In genomic region chr5:31199321-31199892, GRCm38 (mm10) we compare ENCODE assay signal across 20 mouse cellular contexts. TPM values are rescaled to one million over a fixed set of nuclear protein-coding genes. Genes with fewer than 3 reads are reported as not detected.
A peak's percentile ranks its signal among the peaks of the same experiment; 100 is the strongest.
DNase-seq lines count a peak whose midpoint lies in the region; ATAC-seq and TF ChIP-seq lines count a peak whose summit lies in the region.
"Had no signal": no experiment of that assay in that cellular context is flagged by ENCODE, and none has a peak within 500 bp of the region (broad histone marks: within the 10 kb centered on the region; RNA-seq: fewer than 3 reads in every experiment).

No protein-coding gene starts in this region.

- no peak for ATAC-seq in hindbrain, postnatal 0 days
- ATAC-seq in G1E (ENCODE audit: extremely low read depth, insufficient number of reproducible peaks, low FRiP score, poor library complexity, severe bottlenecking) = no peak
- no peak for ATAC-seq in inflammation-experienced regulatory T-cells, adult 6 months
- ATAC-seq: CD4-positive, CD25-positive, alpha-beta regulatory T cell, adult 4 months; forebrain, embryonic 15.5 days; midbrain, embryonic 13.5 days had no signal

- no peak for TF ChIP-seq CTCF in hindbrain, postnatal 0 days (IDR thresholded peaks at IDR 0.05; ENCODE audit: low read depth)
- TF ChIP-seq CTCF in layer of hippocampus, adult 2 months (conservative IDR thresholded peaks at IDR 0.05) = no peak
- no peak for TF ChIP-seq CTCF in G1E (IDR thresholded peaks at IDR 0.05; ENCODE audit: low read depth, low read length)

- H3K4me3 ChIP-seq in hindbrain, embryonic 10.5 days = 0 out of 2 replicates have a peak overlapping the region, but pooled peaks have one; percentile 83
- H3K4me3 ChIP-seq in hindbrain, postnatal 0 days (ENCODE audit: low read length) = no peak overlapping the region
- no peak overlapping the region for H3K4me3 ChIP-seq in layer of hippocampus, adult 2 months
- peak overlapping the region; percentile 65; the same call in 1 of the 2 replicates for H3K4me3 ChIP-seq in G1E (ENCODE audit: low read depth, low read length)
- H3K4me3 ChIP-seq: gastrocnemius, adult 2 months; heart, adult 2 months; limb, embryonic 15.5 days had no signal

- H3K4me2 ChIP-seq in hindbrain, postnatal 0 days (ENCODE audit: low read depth, low read length) = no peak overlapping the region
- H3K4me2 ChIP-seq: embryonic facial prominence, embryonic 15.5 days; forebrain, embryonic 15.5 days; limb, embryonic 15.5 days; midbrain, embryonic 13.5 days had no signal

- H3K27ac ChIP-seq in hindbrain, embryonic 10.5 days = no peak overlapping the region
- no peak overlapping the region for H3K27ac ChIP-seq in hindbrain, postnatal 0 days
- peak overlapping the region; percentile 46; the same call in 1 of the 2 replicates for H3K27ac ChIP-seq in layer of hippocampus, adult 2 months
- H3K27ac ChIP-seq: embryonic facial prominence, embryonic 15.5 days; forebrain, embryonic 15.5 days; gastrocnemius, adult 2 months; heart, adult 2 months; hindbrain, embryonic 14.5 days; kidney, postnatal 0 days; limb, embryonic 15.5 days; midbrain, embryonic 13.5 days had no signal

- peaks cover 25% of the 10 kb centered on the region for H3K4me1 ChIP-seq in hindbrain, embryonic 10.5 days (replicated peaks)
- peaks cover 5% of the 10 kb centered on the region; the same call in 1 of the 2 replicates for H3K4me1 ChIP-seq in hindbrain, postnatal 0 days (ENCODE audit: insufficient read depth, low read length)
- H3K4me1 ChIP-seq in G1E (ENCODE audit: insufficient read depth, low read depth, low read length) = peaks cover 82% of the 10 kb centered on the region

- H3K36me3 ChIP-seq in hindbrain, embryonic 10.5 days = peaks cover 85% of the 10 kb centered on the region
- H3K36me3 ChIP-seq in hindbrain, postnatal 0 days (ENCODE audit: insufficient read depth, low read length) = peaks cover 69% of the 10 kb centered on the region
- peaks cover 91% of the 10 kb centered on the region for H3K36me3 ChIP-seq in G1E (replicated peaks)

- H3K27me3 ChIP-seq in hindbrain, embryonic 10.5 days (ENCODE audit: insufficient read depth, poor library complexity, severe bottlenecking) = no peaks in the 10 kb centered on the region
- no peaks in the 10 kb centered on the region for H3K27me3 ChIP-seq in hindbrain, postnatal 0 days (ENCODE audit: insufficient read depth, low read length)
- no peaks in the 10 kb centered on the region for H3K27me3 ChIP-seq in G1E (ENCODE audit: insufficient read depth, low read length)
- H3K27me3 ChIP-seq: embryonic facial prominence, embryonic 15.5 days; forebrain, embryonic 15.5 days; limb, embryonic 15.5 days; midbrain, embryonic 13.5 days had no signal

- DNase-seq in adrenal gland, adult 2 months = peak; percentile 25
- no peak for DNase-seq in adrenal gland, postnatal 10 days
- DNase-seq in hindbrain, embryonic 10.5 days (ENCODE audit: low spot score) = no peak
- DNase-seq in hindbrain, postnatal 0 days (ENCODE audit: low spot score) = no peak
- no peak for DNase-seq in layer of hippocampus, adult 2 months (ENCODE audit: low spot score in 2 of 2)
- DNase-seq in layer of hippocampus, adult 18-20 months (ENCODE audit: low spot score in 2 of 2) = no peak
- DNase-seq in G1E (ENCODE audit: low spot score) = no peak
- DNase-seq: adrenal gland, postnatal 25 days; cerebellum, adult 9-10 months; lung, adult 18-20 months had no signal

- H3K9me3 ChIP-seq in hindbrain, embryonic 10.5 days = peaks cover 5% of the 10 kb centered on the region
- peaks cover 5% of the 10 kb centered on the region; the same call in 1 of the 2 replicates for H3K9me3 ChIP-seq in hindbrain, postnatal 0 days (ENCODE audit: low read length)
- H3K9me3 ChIP-seq in G1E (replicated peaks) = no peaks in the 10 kb centered on the region

- no peak overlapping the region for H3K9ac ChIP-seq in hindbrain, postnatal 0 days (replicated peaks; ENCODE audit: low read length)
- H3K9ac ChIP-seq: embryonic facial prominence, embryonic 15.5 days; forebrain, embryonic 15.5 days; hindbrain, embryonic 14.5 days; limb, embryonic 15.5 days; midbrain, embryonic 13.5 days had no signal

- WGBS in hindbrain, embryonic 10.5 days = 94% methylated on average over 19 of the region's 19 CpGs
- 89% methylated on average over 19 of the region's 19 CpGs for WGBS in hindbrain, postnatal 0 days

RNA-seq across cellular contexts. Expression of gene Zfp513, which starts 2.7 kb away (rescaled TPM):
- 10 to 100 TPM; 28.5 to 29.5 TPM for total RNA-seq in adrenal gland, adult 2 months (2021)
- 75.5 and 77.8 TPM in 2 replicates for polyA plus RNA-seq in adrenal gland, adult 2 months (2012; rRNA removed)
- total RNA-seq in adrenal gland, postnatal 10 days (2021) = 10 to 100 TPM; 23.0 to 23.7 TPM
- polyA plus RNA-seq in hindbrain, embryonic 10.5 days (2016; fragmentation: Nextera tagmentation; extraction: Ambion mirVana) = 12.7 and 15.0 TPM in 2 replicates
- total RNA-seq in hindbrain, postnatal 0 days (2014; rRNA removed) = 8.9 and 9.6 TPM in 2 replicates
- polyA plus RNA-seq in hindbrain, postnatal 0 days (2015; fragmentation: Nextera tagmentation; extraction: Ambion mirVana) = 11.4 and 12.6 TPM in 2 replicates
- 10 to 100 TPM; 29.3 to 29.5 TPM for total RNA-seq in layer of hippocampus, adult 2 months (2021)
- total RNA-seq in layer of hippocampus, adult 18-20 months (2021) = 10 to 100 TPM; 27.1 to 28.2 TPM
- total RNA-seq in G1E (2014; fragmentation: Nextera tagmentation) (9.4 and 12.2 TPM in 2 replicates), G1E (2017) (7.0 and 7.6 TPM in 2 replicates)
- polyA plus RNA-seq in G1E (2012) = 35.7 and 48.2 TPM in 2 replicates
- polyA plus RNA-seq in inflammation-experienced regulatory T-cells, adult 6 months (2017; shearing (Covaris generic)) = 1 to 10 TPM; 3.5 to 6.1 (median 5.4) TPM

RNA-seq across cellular contexts. Expression of gene Eif2b4, which starts 6.2 kb away (rescaled TPM):
- 10 to 100 TPM; 39.5 to 45.7 TPM for total RNA-seq in adrenal gland, adult 2 months (2021)
- 26.8 and 35.7 TPM in 2 replicates for polyA plus RNA-seq in adrenal gland, adult 2 months (2012; rRNA removed)
- 10 to 100 TPM; 38.9 to 48.2 TPM for total RNA-seq in adrenal gland, postnatal 10 days (2021)
- 85.2 and 99.3 TPM in 2 replicates for polyA plus RNA-seq in hindbrain, embryonic 10.5 days (2016; fragmentation: Nextera tagmentation; extraction: Ambion mirVana)
- total RNA-seq in hindbrain, postnatal 0 days (2014; rRNA removed) = 28.3 and 31.7 TPM in 2 replicates
- polyA plus RNA-seq in hindbrain, postnatal 0 days (2015; fragmentation: Nextera tagmentation; extraction: Ambion mirVana) = 78.1 and 83.9 TPM in 2 replicates
- 10 to 100 TPM; 39.6 to 54.0 TPM for total RNA-seq in layer of hippocampus, adult 2 months (2021)
- total RNA-seq in layer of hippocampus, adult 18-20 months (2021) = 10 to 100 TPM; 39.0 to 39.5 TPM
- total RNA-seq in G1E (2014; fragmentation: Nextera tagmentation) (43.3 and 104 TPM in 2 replicates), G1E (2017) (43.6 and 49.3 TPM in 2 replicates)
- 139 and 201 TPM in 2 replicates for polyA plus RNA-seq in G1E (2012)
- polyA plus RNA-seq in inflammation-experienced regulatory T-cells, adult 6 months (2017; shearing (Covaris generic)) = 10 to 100 TPM; 38.7 to 45.8 (median 44.4) TPM

RNA-seq across cellular contexts. Expression of gene Snx17, which starts 6.4 kb away (rescaled TPM):
- total RNA-seq in adrenal gland, adult 2 months (2021) = 100 to 1,000 TPM in 1 of 2 experiments, 10 to 100 TPM in 1; 85.7 to 115 TPM
- polyA plus RNA-seq in adrenal gland, adult 2 months (2012; rRNA removed) = 85.1 and 92.2 TPM in 2 replicates
- total RNA-seq in adrenal gland, postnatal 10 days (2021) = 10 to 100 TPM; 79.2 to 90.3 TPM
- 128 and 138 TPM in 2 replicates for polyA plus RNA-seq in hindbrain, embryonic 10.5 days (2016; fragmentation: Nextera tagmentation; extraction: Ambion mirVana)
- total RNA-seq in hindbrain, postnatal 0 days (2014; rRNA removed) = 102 and 116 TPM in 2 replicates
- polyA plus RNA-seq in hindbrain, postnatal 0 days (2015; fragmentation: Nextera tagmentation; extraction: Ambion mirVana) = 112 and 114 TPM in 2 replicates
- 10 to 100 TPM; 80.9 to 81.5 TPM for total RNA-seq in layer of hippocampus, adult 2 months (2021)
- 10 to 100 TPM; 75.2 to 81.6 TPM for total RNA-seq in layer of hippocampus, adult 18-20 months (2021)
- 35.3 and 42.8 TPM in 2 replicates for total RNA-seq in G1E (2014; fragmentation: Nextera tagmentation)
- 56.5 and 65.1 TPM in 2 replicates for total RNA-seq in G1E (2017)
- polyA plus RNA-seq in G1E (2012) = 36.0 and 37.0 TPM in 2 replicates
- 100 to 1,000 TPM in 2 of 3 experiments, 10 to 100 TPM in 1; 96.4 to 122 (median 119) TPM for polyA plus RNA-seq in inflammation-experienced regulatory T-cells, adult 6 months (2017; shearing (Covaris generic))

RNA-seq across cellular contexts. Expression of gene Gtf3c2, which starts 19.5 kb away (rescaled TPM):
- 10 to 100 TPM; 51.9 to 67.4 TPM for total RNA-seq in adrenal gland, adult 2 months (2021)
- polyA plus RNA-seq in adrenal gland, adult 2 months (2012; rRNA removed) = 34.8 and 47.8 TPM in 2 replicates
- 10 to 100 TPM; 46.3 to 64.2 TPM for total RNA-seq in adrenal gland, postnatal 10 days (2021)
- 105 and 118 TPM in 2 replicates for polyA plus RNA-seq in hindbrain, embryonic 10.5 days (2016; fragmentation: Nextera tagmentation; extraction: Ambion mirVana)
- total RNA-seq in hindbrain, postnatal 0 days (2014; rRNA removed) = 40.8 and 65.6 TPM in 2 replicates
- polyA plus RNA-seq in hindbrain, postnatal 0 days (2015; fragmentation: Nextera tagmentation; extraction: Ambion mirVana) = 45.1 and 46.1 TPM in 2 replicates
- total RNA-seq in layer of hippocampus, adult 2 months (2021) = 10 to 100 TPM; 63.1 to 67.8 TPM
- 10 to 100 TPM; 57.7 to 60.9 TPM for total RNA-seq in layer of hippocampus, adult 18-20 months (2021)
- total RNA-seq in G1E (2014; fragmentation: Nextera tagmentation) = 161 and 164 TPM in 2 replicates
- 51.1 and 65.1 TPM in 2 replicates for total RNA-seq in G1E (2017)
- polyA plus RNA-seq in G1E (2012) = 57.0 and 88.3 TPM in 2 replicates
- polyA plus RNA-seq in inflammation-experienced regulatory T-cells, adult 6 months (2017; shearing (Covaris generic)) = 100 to 1,000 TPM in 1 of 3 experiments, 10 to 100 TPM in 2; 61.8 to 103 (median 81.3) TPM

RNA-seq across cellular contexts. Expression of gene Gm29609, which starts 19.7 kb away (rescaled TPM):
- 1 to 10 TPM; 1.1 to 1.4 TPM for total RNA-seq in adrenal gland, adult 2 months (2021)
- 0.52 and 0.94 TPM in 2 replicates for polyA plus RNA-seq in adrenal gland, adult 2 months (2012; rRNA removed)
- 1 to 10 TPM; 1.5 to 2.8 TPM for total RNA-seq in adrenal gland, postnatal 10 days (2021)
- polyA plus RNA-seq in hindbrain, embryonic 10.5 days (2016; fragmentation: Nextera tagmentation; extraction: Ambion mirVana) = 0.80 and 0.89 TPM in 2 replicates
- 1.8 and 9.8 TPM in 2 replicates for total RNA-seq in hindbrain, postnatal 0 days (2014; rRNA removed)
- polyA plus RNA-seq in hindbrain, postnatal 0 days (2015; fragmentation: Nextera tagmentation; extraction: Ambion mirVana) = 1.9 and 2.9 TPM in 2 replicates
- 1 to 10 TPM; 3.5 to 4.0 TPM for total RNA-seq in layer of hippocampus, adult 2 months (2021)
- 1 to 10 TPM; 3.6 to 3.8 TPM for total RNA-seq in layer of hippocampus, adult 18-20 months (2021)
- 5.4 and 7.1 TPM in 2 replicates for total RNA-seq in G1E (2014; fragmentation: Nextera tagmentation)
- total RNA-seq in G1E (2017) = 2.8 and 4.4 TPM in 2 replicates
- 4.3 and 7.2 TPM in 2 replicates for polyA plus RNA-seq in G1E (2012)
- 1 to 10 TPM in 1 of 3 experiments, under 1 TPM in 2; 0.19 to 3.2 (median 0.29) TPM for polyA plus RNA-seq in inflammation-experienced regulatory T-cells, adult 6 months (2017; shearing (Covaris generic))

Comparison
In these comparisons a context has a peak if more than half of its experiments do, and no peak if none do; other contexts are left out.
1. H3K4me3 ChIP-seq: peak in hindbrain, embryonic 10.5 days (single experiment) and G1E (single experiment); none in hindbrain, postnatal 0 days (single experiment) and layer of hippocampus, adult 2 months (single experiment).